Mouse (Mus musculus): ENCODE measurements around the gene Kidins220.

Gene Kidins220

GRCm38 (mm10) chr12:25104541-25104940 lies 129.8 kb downstream of the Kidins220 start:
- in situ Hi-C loops (cut with MseI, MboI) = no loop called here

DNA sequence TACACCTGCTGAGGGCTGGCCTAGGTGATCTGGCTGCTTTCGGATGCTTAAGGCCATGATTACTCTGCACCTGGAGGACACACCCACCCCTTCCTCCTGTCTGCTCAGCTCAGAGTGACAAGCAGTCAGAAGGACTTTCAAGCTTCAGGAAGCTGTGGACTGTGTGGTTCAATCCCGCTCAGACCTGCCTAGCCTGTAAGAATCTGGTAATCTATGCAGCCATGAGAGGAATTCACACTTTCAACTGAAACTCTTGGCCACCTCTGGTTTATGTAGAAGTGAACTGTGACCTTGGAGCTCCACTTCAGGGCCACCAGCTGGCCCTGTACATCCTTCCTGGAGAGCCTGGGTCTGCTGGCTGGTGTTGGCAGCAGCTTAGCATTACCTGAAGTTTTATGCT lies 134.1 kb downstream of the Kidins220 start:
- in situ Hi-C loops (cut with MseI, MboI) = loop anchor here in 1 of 2 experiments (5.0 kb wide), 1 partner anchor 33 kb away; no protein-coding TSS in a partner anchor

DNA sequence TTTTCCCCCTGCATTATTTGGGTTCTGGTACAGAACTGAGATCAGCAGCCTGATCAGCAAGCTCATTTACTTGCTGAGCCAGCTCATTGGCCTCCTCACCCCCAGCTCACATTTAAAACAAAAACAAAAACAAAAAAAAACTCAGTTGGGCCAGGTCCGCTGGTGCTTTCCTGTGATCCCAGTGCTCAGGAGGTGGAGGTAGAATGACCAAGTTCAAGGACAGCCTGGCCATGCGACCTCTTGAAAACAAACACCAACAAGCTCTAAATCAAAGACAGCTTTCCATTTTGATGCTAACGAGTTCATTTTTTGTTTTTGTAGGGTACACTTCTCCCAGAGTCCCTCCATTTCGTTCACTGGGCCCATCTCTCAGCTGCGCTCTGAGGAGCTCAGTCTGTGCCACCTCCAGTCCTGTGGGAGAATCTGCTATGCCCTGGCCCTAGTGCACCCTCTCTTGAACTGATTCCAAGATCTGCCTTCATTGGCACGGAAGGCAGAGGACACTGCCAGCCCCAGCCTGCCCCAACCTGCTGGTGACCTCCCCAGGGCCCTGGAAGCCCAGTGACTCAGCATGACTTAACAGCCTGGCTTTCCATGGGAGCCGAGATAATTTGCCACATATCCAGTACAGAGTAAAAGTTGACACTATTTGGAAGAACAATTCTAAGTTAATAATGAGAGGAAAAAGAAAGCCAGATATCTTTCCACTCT lies 135.4 kb downstream of the Kidins220 start:
- in situ Hi-C loops (cut with MseI, MboI) = loop anchor here in 1 of 2 experiments (5.0 kb wide), 1 partner anchor 32 kb away; no protein-coding TSS in a partner anchor

DNA sequence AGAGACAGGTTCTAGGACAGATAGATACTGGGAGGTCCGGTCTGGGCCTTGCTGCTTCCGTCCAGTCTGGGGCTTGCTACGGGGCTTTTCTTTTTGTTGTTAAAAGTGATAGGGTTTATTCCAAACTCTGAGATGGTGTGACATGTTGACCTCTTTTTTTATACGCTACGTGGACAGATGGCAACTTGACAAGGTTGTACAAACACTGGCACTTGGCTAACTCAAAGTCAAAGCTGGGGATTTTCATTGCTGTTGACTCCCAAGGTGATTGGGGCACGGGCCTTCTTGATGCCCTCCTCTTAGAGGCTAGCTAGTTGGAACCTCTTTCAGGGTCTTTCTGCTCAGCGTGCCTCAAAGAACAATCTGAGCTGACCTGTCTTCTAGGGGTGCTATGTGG lies 136.0 kb downstream of the Kidins220 start:
- in situ Hi-C loops (cut with MseI, MboI) = no loop called here

Measured in mouse trophoblast stem cell (cell line).